Mouse (Mus musculus) left cerebral cortex, postnatal 14 days (tissue): ENCODE results near the gene Ajap1. TPM values are rescaled to one million over a fixed set of nuclear protein-coding genes. Genes with fewer than 3 reads are reported as not detected.

ENCODE experiments used
- DNase-seq, 2 experiments: peaks; one replicate each; pipeline ENCODE4 v3.0.0; 2021 to 2022; ENCODE audit warnings: low spot score in 2 of 2, mixed read lengths in 1 of 2
- intact Hi-C: fragments of 180-260 bp; cut with DNase I; formaldehyde crosslinking; loops from one replicate; pipeline ENCODE4 v1.15.1; 2025
- long read RNA-seq, 2 experiments: library from polyadenylated mRNA; stranded (forward); transcript quantifications; one replicate each; pipeline ENCODE4 v2.0.0; 2021
- total RNA-seq, 2 experiments: library from RNA; stranded (reverse); gene quantifications; 2 replicates each; pipeline ENCODE4 v1.2.3; 2021

Ajap1 gene
- total RNA-seq = 10 to 100 TPM; 55.6 to 59.1 TPM
- long read RNA-seq, experiment 1, transcript Ajap1-201 (6 exons, 3,048 nt) = major isoform, 89 of 113 reads
- long read RNA-seq, experiment 1, partial matches to known transcripts = 11 of 113 reads
- long read RNA-seq, experiment 1, other reads (novel, unspliced or antisense) = 13 of 113 reads
- long read RNA-seq, experiment 2, transcript Ajap1-201 (6 exons, 3,048 nt) = major isoform, 101 of 118 reads
- long read RNA-seq, experiment 2, partial matches to known transcripts = 7 of 118 reads
- long read RNA-seq, experiment 2, other reads (novel, unspliced or antisense) = 10 of 118 reads

DNA sequence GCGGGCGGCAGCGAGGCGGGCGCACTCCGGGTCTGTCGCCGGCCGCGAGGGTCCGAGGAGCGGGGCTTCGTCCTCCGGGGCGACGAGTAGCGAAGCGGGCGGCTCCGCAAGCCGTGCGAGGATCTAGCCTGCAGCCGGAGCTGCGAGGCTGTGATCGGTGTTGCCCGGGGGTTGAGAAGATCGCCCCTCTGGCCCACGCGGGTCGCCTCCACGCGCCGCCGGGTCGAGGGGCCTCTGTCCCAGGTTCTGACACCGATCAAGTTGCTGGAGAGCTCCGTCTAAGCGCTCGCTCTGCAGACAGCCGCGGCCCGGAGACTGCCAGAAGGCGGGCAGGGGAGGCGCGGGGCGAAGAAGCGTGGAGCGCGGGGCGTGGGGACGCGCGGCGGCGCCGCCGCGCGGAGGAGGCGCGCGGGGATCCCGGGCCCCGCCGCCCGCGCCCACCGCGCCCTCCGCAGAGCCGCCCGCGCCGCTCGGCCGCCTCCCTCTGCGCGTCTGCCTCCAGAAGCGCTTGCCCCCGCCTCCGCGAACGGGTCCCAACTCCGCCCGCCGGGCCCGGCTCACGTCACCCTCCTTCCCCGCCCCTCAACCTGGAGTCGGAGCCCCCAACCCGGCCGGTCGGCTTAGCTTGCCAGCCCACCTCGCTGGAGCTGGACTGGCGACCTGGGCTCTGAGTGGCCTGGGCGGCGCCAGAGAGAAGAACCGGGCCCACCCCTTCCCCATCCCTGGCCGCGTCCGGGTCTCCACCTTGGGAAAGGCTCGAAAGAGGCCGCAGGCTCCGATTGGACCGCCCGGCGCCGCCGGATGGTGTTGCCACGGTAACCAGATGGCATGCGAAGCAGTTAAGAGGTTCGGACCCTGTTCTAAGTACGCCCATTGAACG, at the start of gene Ajap1:
Gene Ajap1, minus strand, starts transcription at position 353 of the 880 bp plus-strand sequence.
- intact Hi-C loops = loop anchor here (5.0 kb wide), 6 partner anchors 65 to 950 kb away; no protein-coding TSS in a partner anchor
- peak; percentile 70 for DNase-seq

- DNase-seq = no peak
- intact Hi-C loops = no loop called here
These were observed 47.9 kb upstream of the Ajap1 start for GRCm38 (mm10) chr4:153530536-153530935.

GRCm38 (mm10) chr4:153521601-153522000, 39.0 kb upstream of the Ajap1 start:
- no peak for DNase-seq
- intact Hi-C loops = no loop called here

DNA sequence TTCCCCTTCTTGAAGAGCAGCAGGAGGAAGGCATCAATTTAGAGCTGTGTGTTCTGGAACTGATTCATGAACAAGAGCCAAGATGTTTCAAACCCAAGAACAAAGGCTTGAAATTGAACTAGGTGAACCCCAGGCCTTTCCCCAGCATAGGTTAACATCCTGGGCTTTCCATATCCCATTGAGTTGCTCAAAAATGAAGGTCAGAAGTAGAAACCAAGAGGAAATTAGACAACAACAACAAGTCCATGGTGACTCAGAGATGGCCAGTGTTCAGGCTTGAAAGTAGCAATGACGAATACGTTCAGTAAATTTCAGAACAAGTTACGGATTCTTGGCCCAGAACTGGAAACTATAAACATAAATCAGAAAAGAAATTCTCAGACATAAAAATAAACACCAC, 37.3 kb upstream of the Ajap1 start:
- intact Hi-C loops = no loop called here
- DNase-seq = no peak

DNA sequence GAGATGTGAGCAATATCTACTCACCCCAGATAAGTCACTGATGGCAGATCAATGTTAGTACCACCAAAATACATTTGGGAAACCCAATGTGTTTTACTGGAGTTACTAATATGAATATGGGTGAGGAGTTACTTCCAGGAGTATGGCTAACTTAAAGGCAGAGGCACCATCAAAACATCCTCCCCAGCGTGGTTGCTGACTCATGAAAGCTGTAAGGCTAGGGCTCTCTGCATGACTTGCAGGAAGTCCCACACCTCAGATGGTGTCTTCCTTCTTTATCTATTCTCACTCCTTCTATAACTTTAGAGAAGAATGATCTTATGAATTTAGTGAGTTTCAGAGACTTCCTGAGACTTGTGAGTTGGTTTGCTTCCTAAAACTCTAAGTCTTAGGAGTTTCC, 36.7 kb upstream of the Ajap1 start:
- intact Hi-C loops = no loop called here
- no peak for DNase-seq

DNA sequence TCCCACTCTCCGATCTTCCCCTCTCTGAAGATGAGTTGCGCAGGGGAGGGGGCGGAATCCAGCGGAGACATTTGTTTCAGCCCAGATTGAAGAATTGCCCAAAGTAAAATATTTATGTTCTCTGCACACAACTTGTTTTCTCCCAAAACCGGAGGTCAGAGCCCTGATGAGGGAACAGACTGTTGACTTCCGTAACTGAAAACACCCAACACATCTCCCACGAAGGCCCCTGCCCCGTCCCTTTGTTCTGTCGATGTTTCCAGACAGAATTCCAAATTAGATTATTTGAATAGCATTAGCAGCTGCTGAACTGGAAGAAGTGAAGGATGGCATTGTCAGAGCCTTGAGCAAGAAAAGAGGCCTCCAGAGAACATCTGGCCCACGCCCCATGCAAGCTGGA, 33.2 kb upstream of the Ajap1 start:
- DNase-seq = no peak
- intact Hi-C loops = no loop called here

GRCm38 (mm10) chr4:153514071-153514470, 31.5 kb upstream of the Ajap1 start:
- intact Hi-C loops = no loop called here
- DNase-seq = no peak

DNA sequence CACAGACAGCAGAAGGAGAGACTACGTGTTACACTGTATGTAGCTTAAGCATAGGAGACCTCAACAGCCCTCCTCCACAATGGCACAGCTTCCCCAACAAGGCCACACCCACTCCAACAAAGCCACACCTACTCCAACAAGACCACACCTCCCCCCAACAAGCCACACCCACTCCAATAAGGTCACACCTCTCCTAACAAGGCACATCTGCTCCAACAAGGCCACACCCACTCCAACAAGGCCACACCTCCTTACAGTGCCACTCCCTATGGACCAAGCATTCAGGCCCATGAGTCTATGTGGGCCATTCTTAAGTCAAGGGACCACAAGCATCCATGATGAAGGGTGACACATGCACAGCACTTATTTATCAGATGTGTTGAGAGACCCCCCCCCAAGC, 28.9 kb upstream of the Ajap1 start:
- intact Hi-C loops = no loop called here

DNA sequence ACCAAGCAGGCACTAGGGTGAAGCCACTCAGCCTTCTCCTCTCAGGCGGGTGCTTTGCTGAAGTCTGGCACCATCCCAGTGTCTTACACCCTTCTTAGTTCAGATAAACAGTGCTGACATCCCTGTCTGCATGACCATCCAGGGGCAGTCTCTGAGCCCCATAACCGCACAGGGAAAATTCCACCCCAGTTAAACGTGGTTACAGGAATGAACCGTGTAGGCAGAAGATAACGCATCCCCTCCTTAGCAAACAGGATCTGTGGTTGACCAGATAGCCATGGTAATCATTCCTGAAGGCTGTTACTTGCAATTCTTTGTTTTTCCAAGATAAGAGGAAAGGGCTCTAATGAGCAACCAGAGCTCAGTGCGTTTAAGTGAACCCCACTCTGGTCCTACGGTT, 19.3 kb upstream of the Ajap1 start:
- intact Hi-C loops = no loop called here
- DNase-seq = no peak

More for the DNA sequence above, 28.9 kb upstream of the Ajap1 start:
- DNase-seq = no peak

DNA sequence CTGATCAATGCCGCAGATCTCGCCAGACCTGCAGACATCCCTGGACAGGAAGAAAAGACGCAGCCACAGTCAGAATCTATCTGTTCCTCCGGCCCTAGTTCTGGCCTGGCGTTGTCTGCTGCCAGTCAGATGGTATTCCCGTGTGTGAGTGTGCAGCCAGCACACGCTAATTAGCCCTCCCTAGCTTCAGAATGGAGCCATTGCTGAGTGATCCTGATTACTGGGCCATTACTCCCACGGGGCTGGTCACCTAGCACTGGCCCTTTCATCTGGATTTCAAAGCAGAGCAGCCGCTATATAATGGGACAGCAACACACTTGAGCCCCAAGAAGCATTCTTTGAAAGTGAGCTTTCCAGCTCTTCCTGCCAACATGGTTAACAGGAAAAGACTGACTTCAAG, 9.8 kb upstream of the Ajap1 start:
- intact Hi-C loops = no loop called here

DNA sequence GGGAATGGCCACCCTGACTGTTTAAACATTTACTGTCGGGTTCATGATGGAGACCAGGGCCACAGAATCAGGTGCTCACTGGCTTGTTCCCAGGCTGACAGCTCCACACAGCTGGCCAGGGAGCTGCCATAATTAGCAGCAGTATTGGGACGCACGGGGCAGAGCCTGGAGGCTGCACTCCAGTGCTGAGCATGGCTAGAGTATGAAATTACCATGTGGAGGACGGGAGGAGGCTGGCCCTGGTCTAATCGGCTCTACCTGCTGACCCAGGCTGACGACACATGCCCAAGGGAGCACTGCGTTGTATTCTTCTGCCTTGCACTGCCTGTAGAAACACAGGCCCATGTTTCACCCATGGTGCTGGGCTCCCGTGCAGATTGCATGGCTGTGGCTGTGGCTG, 6.5 kb upstream of the Ajap1 start:
- intact Hi-C loops = no loop called here
- no peak for DNase-seq

More for the DNA sequence above, 9.8 kb upstream of the Ajap1 start:
- no peak for DNase-seq

- no peak for DNase-seq
- intact Hi-C loops = no loop called here
These were observed 3.3 kb upstream of the Ajap1 start for GRCm38 (mm10) chr4:153485913-153486312.

DNA sequence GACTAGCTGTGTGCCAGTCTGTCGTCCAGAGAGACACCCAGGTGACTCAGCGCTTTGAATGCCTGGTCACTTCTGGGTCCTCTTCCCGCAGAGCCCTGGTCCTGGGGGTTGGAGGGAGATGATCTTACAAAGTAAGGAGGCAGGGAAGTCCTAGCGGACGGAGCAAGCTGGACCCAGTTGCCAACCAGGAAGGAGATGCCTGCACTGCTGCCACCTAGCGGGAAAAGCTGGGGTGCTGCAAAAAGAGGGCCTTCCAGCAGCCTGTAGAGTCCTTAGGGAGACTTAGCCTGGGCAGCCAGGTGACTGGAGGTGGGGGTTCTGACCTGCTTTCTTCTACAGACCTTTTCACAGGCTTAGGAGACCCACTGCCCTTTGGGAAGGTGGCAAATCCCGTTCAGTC, 1.8 kb upstream of the Ajap1 start:
- intact Hi-C loops = loop anchor here (5.0 kb wide), 6 partner anchors 67 to 952 kb away; no protein-coding TSS in a partner anchor
- peak; percentile 78 to 87 for DNase-seq

- DNase-seq = no peak
- intact Hi-C loops = loop anchor here (5.0 kb wide), 6 partner anchors 64 to 949 kb away; no protein-coding TSS in a partner anchor
These were observed 1.0 kb downstream of the Ajap1 start for GRCm38 (mm10) chr4:153481361-153482234.

GRCm38 (mm10) chr4:153480551-153481262, 1.9 kb downstream of the Ajap1 start:
- intact Hi-C loops = loop anchor here (5.0 kb wide), 6 partner anchors 63 to 948 kb away; no protein-coding TSS in a partner anchor
- DNase-seq = peak; percentile 79 to 81

GRCm38 (mm10) chr4:153479144-153479543, 3.5 kb downstream of the Ajap1 start:
- intact Hi-C loops = no loop called here
- no peak for DNase-seq

DNA sequence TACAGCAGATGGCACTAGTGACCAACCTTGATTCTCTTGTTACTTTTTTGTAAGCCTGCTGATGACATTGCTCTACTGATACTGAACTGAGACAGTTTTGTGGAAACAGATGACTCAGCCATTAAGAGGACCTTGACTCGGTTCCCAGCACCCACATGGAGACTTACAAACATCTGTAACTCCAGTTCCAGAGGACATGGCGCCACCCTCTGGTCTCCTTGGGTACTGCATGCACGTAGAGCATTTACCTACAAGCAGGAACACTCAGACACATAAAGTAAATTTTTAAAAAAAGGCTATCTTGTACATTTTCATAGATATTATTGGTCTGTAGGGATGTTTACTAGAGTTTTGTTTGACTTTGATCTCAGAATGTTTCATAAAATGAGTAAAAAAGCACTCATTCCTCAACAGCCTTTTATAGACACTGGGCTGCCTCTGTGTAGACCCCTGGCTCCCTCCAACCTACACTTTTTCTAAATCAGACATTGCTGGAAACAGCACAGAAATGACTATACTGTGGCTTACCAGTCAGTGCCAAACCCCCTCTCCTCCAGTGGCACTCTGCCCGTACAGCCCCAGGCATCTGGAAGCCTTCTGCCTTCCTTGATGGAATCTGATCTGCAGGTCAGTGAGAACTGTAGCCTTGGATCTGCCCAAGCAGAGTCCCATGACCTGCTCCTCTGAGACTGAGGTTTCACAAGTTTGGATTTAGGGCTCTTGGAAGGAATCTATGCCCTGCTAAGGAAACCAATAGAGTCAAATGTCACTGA, 8.9 kb downstream of the Ajap1 start:
- intact Hi-C loops = no loop called here
- DNase-seq = no peak

DNA sequence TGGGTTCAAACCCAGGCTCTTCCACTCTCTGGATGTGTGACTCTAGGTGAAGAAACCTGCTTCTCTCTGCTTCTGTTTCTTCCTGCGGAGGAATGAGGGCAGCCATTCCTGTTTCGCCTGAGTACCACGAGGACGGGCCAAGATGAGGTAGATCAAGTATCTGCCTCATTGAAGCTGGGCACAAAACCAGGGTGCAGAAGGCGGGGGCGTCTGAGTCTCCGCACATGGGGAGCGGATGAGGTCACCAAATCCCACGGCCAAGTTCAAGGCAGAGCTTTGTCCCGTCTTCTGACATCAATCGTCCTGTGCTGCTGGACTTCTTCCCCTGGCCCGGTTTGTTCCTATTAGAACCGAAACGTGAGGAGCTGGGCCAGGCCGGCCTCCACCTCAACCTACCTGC, 12.9 kb downstream of the Ajap1 start:
- no peak for DNase-seq
- intact Hi-C loops = no loop called here
